Mouse (Mus musculus) liver, embryonic 16.5 days (tissue): ENCODE measurements at regions not wholly inside any gene's neighbourhood (a gene's known extent, or its start where the extent isn't known, plus 50 kb on each side); places are given as distances from the start of the nearest gene placed in this dataset.

ENCODE experiments used
- ATAC-seq: fragments of 200-750 bp; cut with Nextera tagmentation; 2 replicates; pipeline ENCODE4 v1.8.0; 2017; ENCODE audit warnings: low read depth, mild to moderate bottlenecking, moderate number of reproducible peaks, moderate library complexity
- H3K27ac ChIP-seq: fragments of 300-500 bp; sonication (generic); 2 replicates; pipeline ENCODE4 v1.5.1; 2014; ENCODE audit warnings: mild to moderate bottlenecking, low read length
- H3K27me3 ChIP-seq: fragments of 300-500 bp; sonication (generic); 2 replicates; pipeline ENCODE4 v1.6.1; 2014; ENCODE audit warnings: low read depth, low read length, mixed read lengths; ENCODE audit not compliant: control insufficient read depth, insufficient read depth
- H3K36me3 ChIP-seq: fragments of 300-500 bp; sonication (generic); 2 replicates; pipeline ENCODE4 v1.6.1; 2014; ENCODE audit warnings: mild to moderate bottlenecking; ENCODE audit not compliant: control insufficient read depth, insufficient read depth
- H3K4me1 ChIP-seq: fragments of 300-500 bp; sonication (generic); 2 replicates; pipeline ENCODE4 v1.6.1; 2014; ENCODE audit warnings: low read depth, low read length, mixed read lengths; ENCODE audit not compliant: control insufficient read depth
- H3K4me2 ChIP-seq: fragments of 300-500 bp; sonication (generic); 2 replicates; pipeline ENCODE4 v1.6.1; 2014; ENCODE audit warnings: low read depth, low read length, mixed read lengths
- H3K4me3 ChIP-seq: fragments of 300-500 bp; sonication (generic); 2 replicates; pipeline ENCODE4 v1.5.1; 2014; ENCODE audit warnings: low read depth, mild to moderate bottlenecking, low read length
- H3K9ac ChIP-seq: fragments of 300-500 bp; sonication (generic); 2 replicates; pipeline ENCODE4 v1.6.1; 2014; ENCODE audit warnings: low read depth, low read length
- H3K9me3 ChIP-seq: fragments of 300-500 bp; sonication (generic); replicated peaks from 2 replicates; pipeline ENCODE4 v1.6.1; 2016; ENCODE audit warnings: low read length; ENCODE audit not compliant: control insufficient read depth
- WGBS: fragments of 180-500 bp; shearing (Covaris S2); extraction: QIAGEN DNeasy Blood & Tissue Kit; methylation state at CpG from one replicate; pipeline ENCODE4 v1.1.7; 2014; ENCODE audit not compliant: insufficient replicate concordance; 5-methylcytosine and 5-hydroxymethylcytosine counted together

- 72% methylated on average over 2 of the region's 2 CpGs for WGBS
- Histone ChIP-seq H3K27me3 (no peaks in the 10 kb centered on the region), H3K9ac (no peak overlapping the region), H3K27ac (no peak overlapping the region), H3K4me2 (no peak overlapping the region), H3K9me3 (no peaks in the 10 kb centered on the region), H3K36me3 (no peaks in the 10 kb centered on the region), H3K4me1 (no peaks in the 10 kb centered on the region), H3K4me3 (no peak overlapping the region)
- ATAC-seq = no peak
These were observed 316.4 kb downstream of the Efnb2 start for GRCm38 (mm10) chr8:8344661-8345060.

- H3K9ac ChIP-seq = no peak overlapping the region
- no peaks in the 10 kb centered on the region for H3K9me3 ChIP-seq
- H3K27ac ChIP-seq = no peak overlapping the region
- ATAC-seq = no peak
- H3K27me3 ChIP-seq = no peaks in the 10 kb centered on the region
- H3K4me3 ChIP-seq = no peak overlapping the region
- H3K36me3 ChIP-seq = no peaks in the 10 kb centered on the region
- WGBS = 44% methylated on average over 19 of the region's 19 CpGs
- no peak overlapping the region for H3K4me2 ChIP-seq
- no peaks in the 10 kb centered on the region for H3K4me1 ChIP-seq
These were observed 325.6 kb downstream of the Efnb2 start for GRCm38 (mm10) chr8:8335256-8335972.

DNA sequence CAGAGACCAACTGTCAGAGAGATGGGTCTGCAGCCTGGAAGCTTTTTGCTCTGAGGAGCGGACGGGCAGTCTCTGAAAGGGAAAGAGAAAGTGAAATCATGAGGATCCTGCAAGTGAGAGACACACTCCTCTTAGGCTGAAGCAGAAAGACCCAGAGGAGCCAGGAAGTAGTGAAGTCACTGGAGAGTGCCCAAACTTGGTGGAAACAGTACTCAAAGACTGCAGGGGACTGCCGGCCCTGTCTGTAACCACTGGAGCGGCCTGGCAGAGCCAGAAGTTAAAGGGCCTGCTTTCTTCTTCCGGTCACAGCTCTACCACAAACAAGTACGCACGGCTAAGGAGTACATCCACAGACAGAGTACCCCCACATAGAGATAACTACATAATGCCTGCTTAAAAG lies 326.5 kb downstream of the Efnb2 start:
- Histone ChIP-seq H3K4me3 (no peak overlapping the region), H3K9me3 (no peaks in the 10 kb centered on the region), H3K4me1 (no peaks in the 10 kb centered on the region), H3K27me3 (no peaks in the 10 kb centered on the region), H3K27ac (no peak overlapping the region), H3K36me3 (no peaks in the 10 kb centered on the region), H3K4me2 (no peak overlapping the region), H3K9ac (no peak overlapping the region)
- no peak for ATAC-seq
- 50% methylated on average over 7 of the region's 7 CpGs for WGBS

GRCm38 (mm10) chr8:8331249-8331648 lies 329.8 kb downstream of the Efnb2 start:
- Histone ChIP-seq H3K4me1 (no peaks in the 10 kb centered on the region), H3K4me2 (no peak overlapping the region), H3K9ac (no peak overlapping the region), H3K27me3 (no peaks in the 10 kb centered on the region), H3K9me3 (no peaks in the 10 kb centered on the region), H3K36me3 (no peaks in the 10 kb centered on the region), H3K27ac (no peak overlapping the region), H3K4me3 (no peak overlapping the region)
- WGBS = 53% methylated on average over 7 of the region's 7 CpGs
- ATAC-seq = no peak

DNA sequence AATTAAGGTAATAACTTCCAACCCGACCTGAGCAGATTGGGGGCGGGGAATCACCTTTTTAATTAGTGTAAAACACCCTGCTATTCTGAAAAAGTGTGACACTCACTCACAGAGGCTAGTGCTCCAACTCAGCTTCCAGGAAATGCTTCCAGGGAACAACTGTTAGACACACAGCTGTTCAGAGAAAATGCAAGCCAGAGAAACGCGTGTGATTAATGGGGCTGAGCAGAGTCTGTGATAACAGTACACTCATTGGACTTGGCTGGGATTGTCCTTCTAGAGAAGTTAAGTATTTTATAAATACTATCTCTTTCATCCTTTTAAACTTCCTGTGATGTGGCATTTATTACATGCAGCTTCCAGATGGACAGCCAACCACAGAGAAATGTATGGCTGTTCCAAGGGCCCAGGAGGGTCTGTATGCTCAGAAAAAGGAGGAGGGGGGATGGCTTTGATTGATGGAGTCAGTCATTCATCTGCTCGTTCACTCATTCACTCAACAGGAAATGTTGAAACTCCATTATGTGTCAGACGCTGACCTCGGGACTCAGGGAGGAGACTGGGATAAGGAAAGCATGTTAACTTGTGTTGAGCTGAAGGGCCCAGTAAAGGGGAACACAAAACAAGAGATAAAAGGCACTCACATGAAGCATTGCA lies 332.9 kb downstream of the Efnb2 start:
- Histone ChIP-seq H3K27me3 (no peaks in the 10 kb centered on the region), H3K27ac (no peak overlapping the region), H3K9ac (no peak overlapping the region), H3K9me3 (no peaks in the 10 kb centered on the region), H3K4me1 (no peaks in the 10 kb centered on the region), H3K4me3 (no peak overlapping the region), H3K36me3 (no peaks in the 10 kb centered on the region), H3K4me2 (no peak overlapping the region)
- no peak for ATAC-seq
- 40% methylated on average over 7 of the region's 7 CpGs for WGBS

DNA sequence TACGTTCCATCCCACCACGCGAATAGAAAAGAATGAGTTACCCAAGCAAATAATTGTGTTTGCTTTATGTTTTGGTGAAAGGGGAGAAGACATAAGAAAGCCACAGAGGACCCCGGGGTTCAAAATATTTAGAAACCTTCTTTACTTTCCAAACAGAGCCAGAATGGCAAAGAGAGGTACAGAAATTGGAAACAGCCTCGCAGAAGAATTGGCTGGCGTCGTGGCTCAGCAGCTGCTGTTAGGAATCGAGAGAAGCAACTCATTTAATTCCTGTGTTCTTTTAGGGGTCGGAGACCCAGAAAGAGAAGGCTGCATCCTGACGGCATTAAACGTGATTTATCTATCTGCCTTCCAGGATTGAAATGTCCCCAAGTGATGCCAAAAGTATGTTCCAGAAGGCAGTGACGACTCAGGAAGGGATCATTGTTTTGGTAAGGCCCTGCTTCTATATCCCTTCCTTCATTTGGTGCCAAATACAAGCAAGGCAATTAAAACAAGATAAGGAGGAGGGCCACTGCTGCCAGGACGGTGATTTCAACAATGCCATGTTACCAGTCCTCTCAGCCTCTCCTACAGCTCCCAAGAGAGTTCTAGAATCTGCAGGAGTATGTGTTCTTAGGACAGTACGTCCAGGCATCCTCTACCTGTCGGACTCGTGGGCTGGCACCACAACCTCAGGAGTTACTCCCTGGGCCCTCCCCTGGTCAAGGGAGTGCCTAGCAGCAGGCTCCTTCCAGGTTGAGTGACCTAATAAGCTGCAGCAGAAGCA lies 334.8 kb downstream of the Efnb2 start:
- no peak overlapping the region for H3K4me3 ChIP-seq
- no peak overlapping the region for H3K27ac ChIP-seq
- H3K4me2 ChIP-seq = no peak overlapping the region
- H3K36me3 ChIP-seq = no peaks in the 10 kb centered on the region
- WGBS = 43% methylated on average over 16 of the region's 16 CpGs
- no peaks in the 10 kb centered on the region for H3K4me1 ChIP-seq
- no peak for ATAC-seq
- H3K9ac ChIP-seq = no peak overlapping the region
- no peaks in the 10 kb centered on the region for H3K9me3 ChIP-seq
- no peaks in the 10 kb centered on the region for H3K27me3 ChIP-seq

- no peaks in the 10 kb centered on the region for H3K4me1 ChIP-seq
These were observed 335.6 kb downstream of the Efnb2 start for GRCm38 (mm10) chr8:8325420-8325819.

GRCm38 (mm10) chr8:8324520-8324919 lies 336.5 kb downstream of the Efnb2 start:
- no peak overlapping the region for H3K27ac ChIP-seq
- no peaks in the 10 kb centered on the region for H3K4me1 ChIP-seq
- 55% methylated on average over 5 of the region's 5 CpGs for WGBS
- no peak overlapping the region for H3K4me2 ChIP-seq
- no peaks in the 10 kb centered on the region for H3K9me3 ChIP-seq
- no peak for ATAC-seq
- H3K27me3 ChIP-seq = no peaks in the 10 kb centered on the region
- H3K4me3 ChIP-seq = no peak overlapping the region
- H3K9ac ChIP-seq = no peak overlapping the region
- H3K36me3 ChIP-seq = no peaks in the 10 kb centered on the region

More at GRCm38 (mm10) chr8:8325420-8325819, 335.6 kb downstream of the Efnb2 start:
- no peak overlapping the region for H3K9ac ChIP-seq
- no peak overlapping the region for H3K4me3 ChIP-seq
- H3K27me3 ChIP-seq = no peaks in the 10 kb centered on the region
- H3K4me2 ChIP-seq = no peak overlapping the region
- no peak overlapping the region for H3K27ac ChIP-seq
- WGBS = 35% methylated on average over 4 of the region's 4 CpGs
- no peaks in the 10 kb centered on the region for H3K9me3 ChIP-seq
- no peak for ATAC-seq
- H3K36me3 ChIP-seq = no peaks in the 10 kb centered on the region

DNA sequence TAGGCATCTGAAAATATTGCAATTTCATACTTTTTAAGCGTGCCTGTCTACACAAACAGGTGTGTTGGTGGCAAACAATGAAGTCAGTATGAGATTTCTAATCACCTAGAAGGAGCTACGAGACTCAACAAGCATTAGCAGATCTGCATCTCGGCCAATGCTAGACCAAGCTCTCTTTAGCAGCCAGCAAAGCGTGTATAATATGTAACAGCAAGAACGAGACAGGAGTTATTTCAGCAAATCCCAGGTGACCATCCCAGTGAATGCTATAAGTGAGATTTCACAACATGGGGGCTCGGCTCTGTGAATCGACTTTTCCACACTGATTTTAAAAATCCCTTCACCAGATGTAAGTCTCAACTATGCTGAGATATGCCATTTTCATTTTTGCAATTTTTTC lies 352.8 kb downstream of the Efnb2 start:
- no peaks in the 10 kb centered on the region for H3K36me3 ChIP-seq
- no peak for ATAC-seq
- 56% methylated on average over 7 of the region's 7 CpGs for WGBS
- H3K9me3 ChIP-seq = no peaks in the 10 kb centered on the region
- no peaks in the 10 kb centered on the region for H3K4me1 ChIP-seq
- no peak overlapping the region for H3K9ac ChIP-seq
- H3K4me2 ChIP-seq = no peak overlapping the region
- H3K27ac ChIP-seq = no peak overlapping the region
- no peak overlapping the region for H3K4me3 ChIP-seq
- no peaks in the 10 kb centered on the region for H3K27me3 ChIP-seq
